Mouse (Mus musculus) olfactory bulb, adult 2 months (tissue): ENCODE data around the gene Camta1.

Source experiments
- CTCF ChIP-seq: fragments of 200-500 bp; IDR thresholded peaks from 2 replicates; pipeline ENCODE4 v1.5.1; 2012; ENCODE audit warnings: low read depth, mild to moderate bottlenecking, low read length, moderate library complexity; ENCODE audit not compliant: insufficient read depth
- POLR2A ChIP-seq: fragments of 200-500 bp; IDR thresholded peaks from 2 replicates; pipeline ENCODE4 v1.6.1; 2012; ENCODE audit warnings: mild to moderate bottlenecking, low read depth, low read length, moderate library complexity; ENCODE audit not compliant: insufficient read depth

DNA sequence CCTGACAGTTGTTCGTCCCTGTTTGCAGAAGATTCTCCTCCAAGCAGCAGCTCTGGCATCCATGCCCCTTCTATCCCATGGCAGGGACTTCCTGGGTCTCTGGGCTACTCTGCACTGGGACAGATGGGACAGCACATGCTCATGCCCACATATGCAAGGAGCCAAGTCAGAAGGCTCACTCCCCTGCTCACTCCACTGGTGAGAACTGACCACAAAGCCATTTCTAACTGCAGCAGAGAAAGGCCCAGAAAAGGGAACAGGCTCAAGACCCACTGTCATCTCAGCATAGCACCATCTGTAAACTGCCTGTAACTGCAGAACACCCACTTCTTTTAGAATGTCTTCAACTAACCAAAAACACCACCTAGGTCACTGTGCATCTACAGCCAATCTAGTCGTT lies 23.2 kb downstream of the Camta1 start:
- TF ChIP-seq CTCF = no peak
- TF ChIP-seq POLR2A = no peak
